Comparison of ENCODE assay signal across 8 mouse cellular contexts in the genomic region with DNA sequence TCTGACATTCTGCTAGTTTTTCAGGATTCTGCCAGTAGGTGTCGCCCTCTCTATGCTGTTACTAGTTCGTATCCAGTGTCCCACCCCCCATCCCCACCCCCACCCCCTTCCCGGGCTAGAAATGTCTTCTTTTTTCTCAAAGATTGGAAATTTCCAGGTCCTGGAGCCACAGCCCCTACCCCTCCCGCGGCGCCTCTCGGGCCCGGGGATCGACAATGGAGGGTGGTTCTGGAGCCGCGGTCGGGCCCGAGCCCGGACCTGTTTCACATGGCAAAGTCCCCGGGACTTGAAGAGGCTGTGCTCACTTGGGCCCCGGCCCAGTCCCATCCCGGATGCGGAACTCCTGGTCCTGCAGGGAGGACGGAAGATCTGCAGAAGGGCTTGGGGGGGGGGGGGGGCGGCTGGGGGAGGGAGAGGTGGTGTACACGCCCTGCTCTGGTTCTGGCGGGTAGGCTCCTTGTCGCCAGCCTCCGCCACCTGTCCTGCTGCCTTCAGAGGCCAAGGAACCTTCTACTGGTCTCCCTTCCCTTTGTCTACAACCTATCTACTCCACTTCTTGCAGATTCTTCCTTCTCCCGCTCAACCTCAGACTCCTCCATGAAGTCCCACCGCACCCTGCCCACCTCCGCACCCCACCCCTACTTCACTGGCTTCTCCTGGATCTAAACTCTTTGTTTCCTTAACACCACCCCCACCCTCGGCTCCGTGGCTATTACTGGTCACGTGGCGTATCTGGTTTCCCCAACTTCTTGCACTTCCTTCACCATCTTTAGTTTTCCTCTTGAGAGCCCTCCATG. TPM values are rescaled to one million over a fixed set of nuclear protein-coding genes. Genes with fewer than 3 reads are reported as not detected.
DNase-seq lines count a peak whose midpoint lies in the region; ATAC-seq and TF ChIP-seq lines count a peak whose summit lies in the region.

No protein-coding gene starts in this region.

- peak overlapping the region; percentile 97 for H3K27ac ChIP-seq in ES-E14 (ENCODE audit: insufficient read depth, low read depth, low read length, poor library complexity, severe bottlenecking)
- peak overlapping the region; percentile 64 for H3K27ac ChIP-seq in forebrain, embryonic 16.5 days (ENCODE audit: low read length)

- in situ Hi-C loops in ES-E14 (cut with MboI; ENCODE audit: low sequenced_read_pairs in 2 of 2, unreplicated experiment in 2 of 2): loop anchor here in 1 of 2 experiments (25.0 kb wide), 1 partner anchor 388 kb away; no protein-coding TSS in a partner anchor

- no peaks in the 10 kb centered on the region for H3K27me3 ChIP-seq in forebrain, embryonic 16.5 days (replicated peaks; ENCODE audit: control insufficient read depth, insufficient read depth, low read length)

- ATAC-seq in forebrain, embryonic 16.5 days: peak; percentile 71
- ATAC-seq in neutrophil, adult 5-6 weeks (ENCODE audit: extremely low read depth, insufficient number of reproducible peaks, low FRiP score, poor library complexity, severe bottlenecking): 0 out of 2 replicates have a peak, but pooled peaks have one; percentile 6

- peaks cover 2 to 4% of the 10 kb centered on the region in 2 experiments; a peak in 2 of 4 replicates for H3K4me1 ChIP-seq in ES-E14 (ENCODE audit: control insufficient read depth in 2 of 2, insufficient read depth in 2 of 2, low read length in 2 of 2, poor library complexity in 1 of 2)
- H3K4me1 ChIP-seq in forebrain, embryonic 16.5 days (replicated peaks; ENCODE audit: control insufficient read depth, insufficient read depth, low read length): peaks cover 4% of the 10 kb centered on the region; the same call in 1 of the 2 replicates

- intact Hi-C loops in heart, postnatal 25 days (cut with DNase I): loop anchor here (5.0 kb wide), 3 partner anchors 53 to 248 kb away; no protein-coding TSS in a partner anchor

- no peaks in the 10 kb centered on the region for H3K9me3 ChIP-seq in ES-E14 (ENCODE audit: control insufficient read depth, insufficient read depth, low read depth, low read length)
- H3K9me3 ChIP-seq in forebrain, embryonic 16.5 days (ENCODE audit: control insufficient read depth, low read length): no peaks in the 10 kb centered on the region

- DNase-seq in ES-E14 (ENCODE audit: low read depth, low spot score): peak; percentile 86
- peak; percentile 47 for DNase-seq in c-Kit-positive CD71-positive TER-119-negative erythroid progenitor cells, embryonic 14.5 days (ENCODE audit: low read depth)
- DNase-seq in heart, postnatal 25 days (ENCODE audit: low spot score): peak; percentile 69
- peak; percentile 90 for DNase-seq in layer of hippocampus, adult 11-12 months (ENCODE audit: low spot score)
- DNase-seq in lung, adult 18-20 months: peak; percentile 63 to 80
- DNase-seq in thymus, postnatal 25 days: peak; percentile 65

- peak overlapping the region; percentile 73 to 75 for H3K4me3 ChIP-seq in ES-E14 (ENCODE audit: insufficient read depth in 1 of 2, low read depth in 1 of 2, low read length in 2 of 2, poor library complexity in 1 of 2, severe bottlenecking in 1 of 2)
- peak overlapping the region; percentile 63 for H3K4me3 ChIP-seq in forebrain, embryonic 16.5 days (replicated peaks; ENCODE audit: low read length)

- H3K4me2 ChIP-seq in forebrain, embryonic 16.5 days (ENCODE audit: low read length): peak overlapping the region; percentile 74

- no peaks in the 10 kb centered on the region for H3K36me3 ChIP-seq in ES-E14 (ENCODE audit: control insufficient read depth, insufficient read depth, low read length, poor library complexity, severe bottlenecking)
- H3K36me3 ChIP-seq in forebrain, embryonic 16.5 days (ENCODE audit: control insufficient read depth, insufficient read depth): no peaks in the 10 kb centered on the region

- H3K9ac ChIP-seq in ES-E14 (ENCODE audit: insufficient read depth, low read depth, low read length, poor library complexity, severe bottlenecking): peak overlapping the region; percentile 94
- H3K9ac ChIP-seq in forebrain, embryonic 16.5 days (replicated peaks; ENCODE audit: low read depth, low read length): peak overlapping the region; percentile 84

- 10% methylated on average over 27 of the region's 31 CpGs for WGBS in forebrain, embryonic 16.5 days

TF ChIP-seq in ES-E14, 5 proteins besides CTCF, POLR2A, EP300 and RAD21:
- TF ChIP-seq HCFC1 (IDR thresholded peaks at IDR 0.05; ENCODE audit: borderline replicate concordance, insufficient read depth, low read length) (0 out of 2 replicates have a peak, but pooled peaks have one; percentile 38), ZC3H11A (IDR thresholded peaks at IDR 0.05; ENCODE audit: borderline replicate concordance, low read depth, low read length) (no peak), ZNF384 (IDR thresholded peaks at IDR 0.05; ENCODE audit: low read depth, low read length) (no peak), MAFK (IDR thresholded peaks at IDR 0.05; ENCODE audit: insufficient read depth, low read depth, low read length) (no peak), CHD2 (IDR thresholded peaks at IDR 0.05; ENCODE audit: low read depth, low read length) (no peak)

RNA-seq across cellular contexts. Expression of a gene that starts 25.7 kb away (rescaled TPM):
- 25.6 and 35.5 TPM in 2 replicates for total RNA-seq in ES-E14 (2012; rRNA removed)
- polyA plus RNA-seq in forebrain, embryonic 16.5 days (2015; fragmentation: Nextera tagmentation; extraction: Ambion mirVana): 52.8 and 58.2 TPM in 2 replicates
- total RNA-seq in heart, postnatal 25 days (2021): 10 to 100 TPM; 14.7 to 19.4 TPM
- total RNA-seq in neutrophil, adult 5-6 weeks (2017): 30.9 and 37.0 TPM in 2 replicates

RNA-seq across cellular contexts. Expression of a gene that starts 48.8 kb away (rescaled TPM):
- total RNA-seq in ES-E14 (2012; rRNA removed): 7.2 and 7.4 TPM in 2 replicates
- polyA plus RNA-seq in forebrain, embryonic 16.5 days (2015; fragmentation: Nextera tagmentation; extraction: Ambion mirVana): 35.5 and 38.4 TPM in 2 replicates
- total RNA-seq in heart, postnatal 25 days (2021): 1 to 10 TPM; 3.2 to 3.3 TPM
- 0.81 and 2.3 TPM in 2 replicates for total RNA-seq in neutrophil, adult 5-6 weeks (2017)

Comparison
In these comparisons a context has a peak if more than half of its experiments do, and no peak if none do; other contexts are left out.
1. Peak in every context shown above with its lines: DNase-seq, ATAC-seq, H3K4me3 ChIP-seq and H3K27ac ChIP-seq.